Mouse (Mus musculus) E14TG2a.4 (cell line): ENCODE data around the gene Hmces.

Experiments used
- H3K27me3 ChIP-seq: 2 replicates; pipeline ENCODE4 v1.6.1; 2014; ENCODE audit warnings: low read length, control low read depth; ENCODE audit not compliant: insufficient read depth
- H3K36me3 ChIP-seq: 2 replicates; pipeline ENCODE4 v1.6.1; 2014; ENCODE audit warnings: low read length, control low read depth; ENCODE audit not compliant: insufficient read depth
- H3K4me1 ChIP-seq: replicated peaks from 2 replicates; pipeline ENCODE4 v1.6.1; 2014; ENCODE audit warnings: low read depth, low read length, control low read depth
- H3K4me3 ChIP-seq: replicated peaks from 2 replicates; pipeline ENCODE4 v1.5.1; 2014; ENCODE audit warnings: mild to moderate bottlenecking, low read length
- H3K9me3 ChIP-seq: 2 replicates; pipeline ENCODE4 v1.6.1; 2014; ENCODE audit warnings: low read length, control low read depth
- CTCF ChIP-seq: conservative IDR thresholded peaks from 2 replicates; pipeline ENCODE4 v1.5.1; 2014; ENCODE audit warnings: low read length
- NANOG ChIP-seq: IDR thresholded peaks from 2 replicates; pipeline ENCODE4 v1.6.1; 2014; ENCODE audit warnings: borderline replicate concordance, low read length, mixed read lengths
- POU5F1 ChIP-seq: IDR thresholded peaks from 2 replicates; pipeline ENCODE4 v1.6.1; 2014; ENCODE audit warnings: low read length, borderline replicate concordance

Hmces gene

GRCm38 (mm10) chr6:87913661-87914325, at the start of gene Hmces:
TSS of gene Hmces (plus strand) at chr6:87913935.
- TF ChIP-seq NANOG (no peak), POU5F1 (no peak), CTCF (no peak)
- Histone ChIP-seq H3K36me3 (peaks cover 87% of the 10 kb centered on the region), H3K27me3 (no peaks in the 10 kb centered on the region), H3K4me3 (peak within 1 kb of the TSS; percentile 96), H3K4me1 (peaks cover 88% of the 10 kb centered on the region), H3K9me3 (no peaks in the 10 kb centered on the region)

GRCm38 (mm10) chr6:87866211-87866610, 47.5 kb upstream of the Hmces start:
- TF ChIP-seq NANOG, result no peak
- TF ChIP-seq CTCF, result no peak
- Histone ChIP-seq H3K9me3 (no peaks in the 10 kb centered on the region), H3K27me3 (no peaks in the 10 kb centered on the region), H3K4me1 (peaks cover 27% of the 10 kb centered on the region), H3K36me3 (no peaks in the 10 kb centered on the region), H3K4me3 (no peak overlapping the region)

GRCm38 (mm10) chr6:87867256-87867655, 46.5 kb upstream of the Hmces start:
- TF ChIP-seq CTCF (no peak), NANOG (no peak), POU5F1 (no peak)
- no peaks in the 10 kb centered on the region for H3K9me3 ChIP-seq
- peaks cover 35% of the 10 kb centered on the region for H3K4me1 ChIP-seq
- no peaks in the 10 kb centered on the region for H3K27me3 ChIP-seq
- no peaks in the 10 kb centered on the region for H3K36me3 ChIP-seq
- H3K4me3 ChIP-seq, result no peak overlapping the region

- Histone ChIP-seq H3K9me3 (no peaks in the 10 kb centered on the region), H3K27me3 (no peaks in the 10 kb centered on the region), H3K4me3 (no peak overlapping the region), H3K4me1 (peaks cover 44% of the 10 kb centered on the region), H3K36me3 (no peaks in the 10 kb centered on the region)
- TF ChIP-seq CTCF (no peak), NANOG (no peak), POU5F1 (no peak)
Observed at GRCm38 (mm10) chr6:87868871-87869506, 44.7 kb upstream of the Hmces start.

GRCm38 (mm10) chr6:87870440-87870839, 43.3 kb upstream of the Hmces start:
- Histone ChIP-seq H3K4me1 (peaks cover 48% of the 10 kb centered on the region), H3K36me3 (no peaks in the 10 kb centered on the region), H3K9me3 (no peaks in the 10 kb centered on the region), H3K4me3 (no peak overlapping the region), H3K27me3 (no peaks in the 10 kb centered on the region)
- TF ChIP-seq POU5F1 (no peak), CTCF (no peak), NANOG (no peak)

- Histone ChIP-seq H3K27me3 (no peaks in the 10 kb centered on the region), H3K4me1 (peaks cover 51% of the 10 kb centered on the region), H3K4me3 (no peak overlapping the region), H3K36me3 (no peaks in the 10 kb centered on the region), H3K9me3 (no peaks in the 10 kb centered on the region)
- no peak for TF ChIP-seq NANOG
- TF ChIP-seq POU5F1, result no peak
- TF ChIP-seq CTCF, result no peak
Observed at GRCm38 (mm10) chr6:87871240-87871639, 42.5 kb upstream of the Hmces start.

GRCm38 (mm10) chr6:87873104-87873503, 40.6 kb upstream of the Hmces start:
- H3K9me3 ChIP-seq, result no peaks in the 10 kb centered on the region
- TF ChIP-seq POU5F1 (no peak), CTCF (no peak), NANOG (no peak)
- no peak overlapping the region for H3K4me3 ChIP-seq
- no peaks in the 10 kb centered on the region for H3K27me3 ChIP-seq
- H3K36me3 ChIP-seq, result no peaks in the 10 kb centered on the region
- peaks cover 47% of the 10 kb centered on the region for H3K4me1 ChIP-seq

GRCm38 (mm10) chr6:87873963-87874362, 39.8 kb upstream of the Hmces start:
- no peaks in the 10 kb centered on the region for H3K27me3 ChIP-seq
- no peaks in the 10 kb centered on the region for H3K36me3 ChIP-seq
- H3K4me3 ChIP-seq, result no peak overlapping the region
- H3K4me1 ChIP-seq, result peaks cover 42% of the 10 kb centered on the region
- TF ChIP-seq POU5F1, result no peak
- TF ChIP-seq CTCF, result peak; percentile 64
- TF ChIP-seq NANOG, result no peak
- no peaks in the 10 kb centered on the region for H3K9me3 ChIP-seq

GRCm38 (mm10) chr6:87875083-87875482, 38.7 kb upstream of the Hmces start:
- H3K36me3 ChIP-seq, result no peaks in the 10 kb centered on the region
- no peaks in the 10 kb centered on the region for H3K9me3 ChIP-seq
- TF ChIP-seq CTCF (no peak), NANOG (no peak)
- peaks cover 40% of the 10 kb centered on the region for H3K4me1 ChIP-seq
- H3K27me3 ChIP-seq, result no peaks in the 10 kb centered on the region
- no peak overlapping the region for H3K4me3 ChIP-seq
